8 mouse cellular contexts compared by ENCODE assay signal in genomic region chr1:52952551-52953397, GRCm38 (mm10).
A peak's percentile ranks its signal among the peaks of the same experiment; 100 is the strongest.
DNase-seq lines count a peak whose midpoint lies in the region; ATAC-seq lines count a peak whose summit lies in the region.

No protein-coding gene starts in this region.

- no peaks in the 10 kb centered on the region for H3K9me3 ChIP-seq in heart, embryonic 11.5 days (replicated peaks; ENCODE audit: control insufficient read depth, low read length)
- no peaks in the 10 kb centered on the region for H3K9me3 ChIP-seq in kidney, embryonic 14.5 days (ENCODE audit: control insufficient read depth, low read length)
- no peaks in the 10 kb centered on the region for H3K9me3 ChIP-seq in lung, embryonic 16.5 days (ENCODE audit: control insufficient read depth, low read length)
- no peaks in the 10 kb centered on the region for H3K9me3 ChIP-seq in neural tube, embryonic 15.5 days (replicated peaks)

- under 1% methylated on average over 47 of the region's 47 CpGs for WGBS in heart, embryonic 11.5 days (ENCODE audit: insufficient replicate concordance)
- WGBS in kidney, embryonic 14.5 days = under 1% methylated on average over 47 of the region's 47 CpGs
- WGBS in lung, embryonic 16.5 days = under 1% methylated on average over 45 of the region's 47 CpGs
- WGBS in neural tube, embryonic 15.5 days = under 1% methylated on average over 47 of the region's 47 CpGs

- no peak overlapping the region for H3K27ac ChIP-seq in heart, embryonic 11.5 days (ENCODE audit: low read depth, low read length)
- H3K27ac ChIP-seq in kidney, embryonic 14.5 days (ENCODE audit: low read depth, low read length) = no peak overlapping the region
- no peak overlapping the region for H3K27ac ChIP-seq in lung, embryonic 16.5 days (ENCODE audit: low read length)
- no peak overlapping the region for H3K27ac ChIP-seq in neural tube, embryonic 15.5 days (replicated peaks)

- peaks cover 8% of the 10 kb centered on the region for H3K4me1 ChIP-seq in heart, embryonic 11.5 days (ENCODE audit: control insufficient read depth, insufficient read depth, low read length)
- H3K4me1 ChIP-seq in kidney, embryonic 14.5 days (ENCODE audit: control insufficient read depth, insufficient read depth, low read length) = no peaks in the 10 kb centered on the region
- H3K4me1 ChIP-seq in lung, embryonic 16.5 days (replicated peaks; ENCODE audit: control insufficient read depth, insufficient read depth, low read length) = peaks cover 8% of the 10 kb centered on the region
- H3K4me1 ChIP-seq in neural tube, embryonic 15.5 days = peaks cover 19% of the 10 kb centered on the region

- no peaks in the 10 kb centered on the region; the same call in 1 of the 2 replicates for H3K27me3 ChIP-seq in heart, embryonic 11.5 days (ENCODE audit: control insufficient read depth, insufficient read depth, low read length)
- peaks cover 4% of the 10 kb centered on the region; the same call in 1 of the 2 replicates for H3K27me3 ChIP-seq in kidney, embryonic 14.5 days (ENCODE audit: control insufficient read depth, insufficient read depth, low read length)
- H3K27me3 ChIP-seq in lung, embryonic 16.5 days (ENCODE audit: control insufficient read depth, insufficient read depth, low read depth, low read length) = no peaks in the 10 kb centered on the region
- no peaks in the 10 kb centered on the region for H3K27me3 ChIP-seq in neural tube, embryonic 15.5 days (replicated peaks)

- H3K4me2 ChIP-seq in heart, embryonic 11.5 days = peak overlapping the region; percentile 98
- H3K4me2 ChIP-seq in kidney, embryonic 14.5 days (replicated peaks; ENCODE audit: low read depth, low read length) = peak overlapping the region; percentile 94
- peak overlapping the region; percentile 98 for H3K4me2 ChIP-seq in lung, embryonic 16.5 days (ENCODE audit: low read depth, low read length)
- peak overlapping the region; percentile 96 for H3K4me2 ChIP-seq in neural tube, embryonic 15.5 days

- H3K36me3 ChIP-seq in heart, embryonic 11.5 days (ENCODE audit: control insufficient read depth, insufficient read depth, low read length) = no peaks in the 10 kb centered on the region
- no peaks in the 10 kb centered on the region for H3K36me3 ChIP-seq in kidney, embryonic 14.5 days (ENCODE audit: control insufficient read depth, insufficient read depth, low read length)
- no peaks in the 10 kb centered on the region for H3K36me3 ChIP-seq in lung, embryonic 16.5 days (ENCODE audit: control insufficient read depth, insufficient read depth, low read length)
- H3K36me3 ChIP-seq in neural tube, embryonic 15.5 days = no peaks in the 10 kb centered on the region

- DNase-seq in right cerebral cortex, adult 18-20 months = peak; percentile 14
- no peak for DNase-seq in right cerebral cortex, postnatal 36 days (ENCODE audit: low spot score in 2 of 2)
- DNase-seq in cerebellum, postnatal 10 days = peak; percentile 62 to 66
- no peak for DNase-seq in ovary, adult 18-20 months (ENCODE audit: low spot score)

- peak overlapping the region; percentile 67 for H3K9ac ChIP-seq in heart, embryonic 11.5 days (ENCODE audit: low read depth, low read length)
- peak overlapping the region; percentile 57 for H3K9ac ChIP-seq in kidney, embryonic 14.5 days (ENCODE audit: low read depth, low read length)
- H3K9ac ChIP-seq in lung, embryonic 16.5 days (ENCODE audit: low read length) = peak overlapping the region; percentile 62
- peak overlapping the region; percentile 65 for H3K9ac ChIP-seq in neural tube, embryonic 15.5 days (replicated peaks)

- peak overlapping the region; percentile 63 for H3K4me3 ChIP-seq in heart, embryonic 11.5 days (ENCODE audit: low read depth, low read length)
- H3K4me3 ChIP-seq in kidney, embryonic 14.5 days (ENCODE audit: low read length) = peak overlapping the region; percentile 54
- H3K4me3 ChIP-seq in lung, embryonic 16.5 days (ENCODE audit: low read length) = peak overlapping the region; percentile 64
- peak overlapping the region; percentile 63 for H3K4me3 ChIP-seq in neural tube, embryonic 15.5 days (replicated peaks)

- peak; percentile 59 for ATAC-seq in heart, embryonic 11.5 days (replicated peaks; ENCODE audit: insufficient number of reproducible peaks, low FRiP score, low TSS enrichment)
- peak; percentile 79 for ATAC-seq in kidney, embryonic 14.5 days (ENCODE audit: low FRiP score, low TSS enrichment)
- peak; percentile 83 for ATAC-seq in lung, embryonic 16.5 days (ENCODE audit: low read depth)
- peak; percentile 89 for ATAC-seq in neural tube, embryonic 15.5 days (ENCODE audit: low FRiP score)

Comparison
In these comparisons a context has a peak if more than half of its experiments do, and no peak if none do; other contexts are left out.
1. DNase-seq: peak in right cerebral cortex, adult 18-20 months (single experiment) and cerebellum, postnatal 10 days (2 of 2); none in right cerebral cortex, postnatal 36 days (0 of 2) and ovary, adult 18-20 months (single experiment).
2. Peak in every context shown above with its lines, with median percentiles within 50 percentile points of each other: ATAC-seq, H3K4me2 ChIP-seq, H3K4me3 ChIP-seq and H3K9ac ChIP-seq.